Mouse (Mus musculus) adrenal gland, postnatal 4 days (tissue): ENCODE data around the gene Nkd2. TPM values are rescaled to one million over a fixed set of nuclear protein-coding genes. Genes with fewer than 3 reads are reported as not detected.

ENCODE experiments used
- DNase-seq, 2 experiments: peaks; one replicate each; pipeline ENCODE4 v3.0.0; 2021 to 2022; ENCODE audit warnings: low spot score in 2 of 2, mixed read lengths in 2 of 2
- total RNA-seq, 2 experiments: library from RNA; stranded (reverse); gene quantifications; 2 replicates each; pipeline ENCODE4 v1.2.3; 2021

The Nkd2 gene
- total RNA-seq, 2 experiments from 2014 or later: 5.0 to 5.6 TPM

DNA sequence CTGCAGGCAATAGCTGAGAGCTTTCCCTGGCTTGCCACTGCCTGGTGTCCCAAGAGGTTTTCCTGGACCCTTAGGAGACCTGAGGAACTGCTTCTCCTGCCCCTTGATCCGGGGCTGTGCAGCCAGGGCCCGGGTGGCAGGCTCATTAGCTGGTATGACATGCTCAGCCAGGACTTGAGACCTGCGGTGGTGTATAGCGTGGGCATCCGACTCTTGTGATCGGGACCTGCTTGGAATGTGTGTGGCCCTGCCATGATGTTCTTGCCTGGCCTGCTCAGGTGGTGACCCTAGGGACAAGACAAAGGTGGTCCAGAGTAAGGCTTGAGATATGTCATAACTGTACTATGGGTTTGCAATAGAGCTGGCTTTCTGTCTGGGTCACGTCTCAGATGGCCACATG, 26.2 kb downstream of the Nkd2 start:
- no peak for DNase-seq

DNA sequence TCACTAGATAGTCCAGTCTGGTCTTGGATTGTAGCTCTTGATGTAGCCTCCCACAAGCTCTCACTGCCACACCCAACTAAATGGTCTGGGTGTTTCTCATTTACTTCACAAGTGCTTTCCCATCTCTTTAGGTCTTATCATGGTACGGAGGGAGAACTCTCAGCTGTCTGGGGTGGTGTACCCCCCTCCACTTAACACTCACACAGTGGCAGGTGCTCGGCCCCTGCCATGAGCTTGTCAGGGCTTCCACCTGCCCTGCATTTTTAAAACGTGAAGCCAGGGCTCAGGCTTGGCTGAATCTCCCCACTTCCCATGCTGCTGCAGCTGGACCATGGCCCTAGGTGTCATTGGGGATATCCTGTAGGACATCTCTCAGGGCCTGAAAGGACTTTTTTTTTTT, 28.5 kb downstream of the Nkd2 start:
- no peak for DNase-seq

DNA sequence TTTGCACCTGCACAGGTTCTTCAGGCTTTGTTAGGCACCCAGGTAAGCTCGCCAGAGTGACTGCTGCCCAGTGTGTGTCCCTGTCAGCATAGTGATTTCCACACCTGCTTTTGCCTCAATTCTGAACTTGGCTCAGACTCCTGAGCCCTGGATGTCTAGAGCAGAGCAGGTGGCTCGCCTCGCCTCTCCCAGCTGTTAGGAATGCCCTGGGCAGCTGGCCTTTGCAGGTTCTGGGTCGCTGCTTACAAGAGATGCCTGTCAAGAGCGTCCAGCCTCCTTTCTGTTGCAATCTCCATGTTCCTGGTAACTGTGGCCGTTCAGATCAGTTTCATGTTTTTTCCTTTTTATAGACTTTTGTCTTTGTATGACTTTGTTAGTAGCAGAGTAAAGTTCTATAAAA, 31.1 kb downstream of the Nkd2 start:
- no peak for DNase-seq

DNA sequence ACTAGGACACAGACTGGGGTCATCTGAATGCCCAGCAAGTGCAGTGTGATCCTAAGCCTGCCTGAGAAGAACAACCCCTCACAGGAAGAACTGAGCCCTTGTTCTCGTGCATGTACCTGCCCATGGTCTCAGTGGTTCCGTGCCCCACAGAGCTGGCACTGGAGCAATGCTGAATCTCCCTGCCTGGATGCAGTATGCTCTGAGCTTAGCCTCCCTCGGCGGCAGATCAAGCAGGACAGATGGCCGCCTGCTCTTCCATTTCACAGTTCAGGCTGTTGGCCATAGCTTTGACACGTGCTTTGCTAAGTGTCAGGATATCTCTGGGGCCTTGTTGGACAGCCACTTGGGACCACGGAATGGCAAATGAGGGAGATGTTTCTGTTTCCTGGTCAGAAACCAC, 33.2 kb downstream of the Nkd2 start:
- DNase-seq: no peak

DNA sequence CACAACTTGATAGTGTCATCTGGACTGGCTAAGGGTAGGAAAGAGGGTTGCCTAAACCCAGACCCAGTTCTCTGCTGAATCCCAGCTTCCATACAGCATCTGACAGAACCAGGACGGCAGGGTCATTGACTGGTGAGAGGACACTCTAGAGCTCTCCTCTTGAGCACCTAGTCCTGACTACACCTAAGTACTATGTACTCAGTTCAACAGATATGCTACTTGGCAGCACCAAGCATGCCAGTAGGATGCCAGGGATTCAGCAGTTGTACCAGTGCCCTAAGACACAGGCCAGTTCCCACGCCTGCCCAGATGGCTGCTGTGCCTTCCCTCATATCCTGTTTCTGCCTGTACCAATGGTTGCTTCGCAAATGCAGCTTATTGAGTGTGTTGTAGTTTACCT, 34.5 kb downstream of the Nkd2 start:
- DNase-seq: no peak

DNA sequence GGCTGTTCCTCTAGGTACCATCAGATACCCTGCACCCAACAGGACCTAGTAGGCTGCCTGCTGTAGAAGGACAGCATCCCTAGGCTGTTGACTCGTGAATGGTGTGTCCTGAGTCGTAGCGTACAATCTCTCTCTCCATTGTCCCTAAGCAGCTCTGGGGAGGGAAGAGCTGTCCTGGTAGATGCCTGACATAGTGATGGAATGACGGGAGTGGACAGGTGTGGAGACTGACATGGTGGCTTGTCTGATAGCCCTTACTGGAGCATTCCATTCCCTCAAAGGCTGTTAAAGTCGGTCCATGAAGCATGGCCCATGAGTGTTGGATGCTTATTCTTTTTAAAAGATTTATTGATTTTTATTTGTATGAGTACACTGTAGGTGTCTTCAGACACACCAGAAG, 42.5 kb downstream of the Nkd2 start:
- DNase-seq: no peak

DNA sequence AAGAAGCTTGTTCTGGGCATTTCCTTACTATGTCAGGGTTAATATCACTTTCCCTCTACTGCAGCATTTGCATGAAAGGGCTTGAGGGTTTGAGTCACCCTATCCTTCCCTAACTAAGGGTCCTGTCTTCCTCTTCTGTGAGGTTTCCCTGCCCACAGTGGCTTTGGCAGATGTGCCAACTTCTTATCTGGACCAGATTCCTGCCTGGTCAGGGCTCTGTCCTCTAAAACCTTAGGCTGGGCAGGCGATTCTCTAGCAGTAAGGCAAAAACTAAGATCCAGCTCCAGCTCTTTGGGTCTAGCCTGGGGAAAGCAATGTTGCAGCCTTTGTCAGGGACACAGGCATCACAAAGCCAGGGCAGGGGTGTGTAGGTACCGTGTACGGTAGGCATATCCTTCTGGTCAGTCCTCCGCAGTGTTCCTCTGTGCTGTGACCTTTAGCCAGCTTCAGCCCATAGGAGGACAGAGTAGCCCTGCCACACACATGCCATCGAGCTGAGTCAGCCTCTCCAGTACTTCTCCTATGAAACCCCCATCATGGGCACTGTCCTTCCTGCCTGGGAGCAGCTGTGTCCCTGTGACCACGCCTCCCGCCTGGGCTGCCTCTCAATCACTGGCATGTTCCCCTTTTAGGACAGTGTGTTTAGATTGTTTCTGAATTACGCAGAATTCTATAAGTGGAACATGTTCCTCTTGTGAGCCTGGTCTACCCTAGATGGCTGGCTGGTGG, 43.8 kb downstream of the Nkd2 start:
- peak in 1 of 2 experiments; percentile 44 for DNase-seq

DNA sequence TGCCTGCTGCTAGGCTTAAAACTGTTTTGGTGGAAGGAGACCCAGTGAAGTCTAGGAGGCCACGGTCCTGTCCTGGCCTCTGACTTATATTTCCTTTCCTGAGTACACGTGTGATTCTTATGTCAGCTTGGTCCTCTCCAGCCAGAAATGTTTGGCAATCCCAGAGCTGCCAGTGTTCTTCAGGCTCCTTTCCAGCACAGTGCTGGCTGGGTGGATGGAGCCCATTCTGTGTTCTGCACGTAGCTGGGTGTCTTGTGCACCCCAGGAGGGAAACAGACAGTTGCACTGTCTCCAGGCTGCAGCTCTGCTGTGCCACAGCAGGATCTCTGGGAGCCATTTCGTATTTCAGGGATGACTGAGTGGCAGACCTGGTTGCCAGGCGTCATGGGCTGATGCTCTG, 48.3 kb downstream of the Nkd2 start:
- no peak for DNase-seq

DNA sequence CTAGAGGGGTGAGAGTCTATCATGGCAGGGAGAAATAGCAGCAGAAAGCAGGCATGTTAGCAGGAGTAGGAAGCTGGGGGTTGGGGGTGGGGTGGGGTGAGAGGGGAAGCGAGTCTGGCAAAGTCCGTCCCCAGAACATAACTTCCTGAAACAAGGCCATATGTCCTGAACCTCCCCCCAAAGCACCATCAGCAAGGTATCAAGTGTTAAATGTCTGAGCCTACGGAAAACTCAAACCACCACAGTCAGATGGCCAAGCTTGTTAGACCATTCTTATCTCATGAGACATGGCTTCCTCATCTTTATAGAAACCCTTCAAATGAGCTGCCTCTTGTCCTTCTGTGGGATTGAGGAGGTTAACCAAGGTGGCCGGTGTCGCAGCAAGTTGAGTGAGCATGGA, 54.3 kb downstream of the Nkd2 start:
- no peak for DNase-seq

DNA sequence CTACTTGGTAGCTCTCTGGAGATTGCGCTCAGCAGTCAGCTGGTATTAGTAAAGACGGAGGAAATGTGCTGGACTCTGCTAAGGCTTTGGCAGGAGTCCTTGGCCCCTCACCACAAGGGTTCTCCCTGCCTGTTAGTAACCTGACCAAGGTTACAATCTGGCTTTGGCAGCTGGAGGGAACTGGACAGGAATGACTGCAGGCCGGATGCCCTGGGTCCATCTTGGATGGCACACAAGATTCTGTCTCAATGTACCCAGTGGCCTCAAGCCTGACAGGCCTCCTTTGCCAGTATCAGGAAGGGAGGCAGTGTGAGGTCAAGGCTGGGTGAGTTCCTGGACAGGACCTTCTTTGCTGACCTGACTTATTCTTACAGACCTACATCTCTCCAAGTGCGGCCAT, 55.3 kb downstream of the Nkd2 start:
- DNase-seq: no peak

DNA sequence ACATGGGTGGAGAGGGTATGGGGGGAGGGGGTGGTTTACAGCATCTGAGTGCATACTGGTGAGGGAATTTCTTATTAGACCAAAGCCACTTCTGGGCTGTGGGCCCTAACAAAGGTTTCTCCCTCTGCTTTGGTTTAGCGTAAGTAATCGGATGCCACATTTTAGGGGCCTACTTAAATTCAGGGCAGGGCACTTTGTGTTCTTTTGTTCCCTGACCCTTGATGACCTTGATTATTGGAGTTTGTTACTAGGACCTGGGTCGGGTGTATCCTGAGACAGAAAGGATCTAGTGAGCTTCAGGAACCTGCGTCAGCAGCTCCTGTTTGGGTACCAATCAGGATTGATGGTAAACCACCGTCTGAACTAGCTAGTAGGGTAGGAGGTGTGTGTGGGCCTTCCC, 64.9 kb downstream of the Nkd2 start:
- DNase-seq: no peak

DNA sequence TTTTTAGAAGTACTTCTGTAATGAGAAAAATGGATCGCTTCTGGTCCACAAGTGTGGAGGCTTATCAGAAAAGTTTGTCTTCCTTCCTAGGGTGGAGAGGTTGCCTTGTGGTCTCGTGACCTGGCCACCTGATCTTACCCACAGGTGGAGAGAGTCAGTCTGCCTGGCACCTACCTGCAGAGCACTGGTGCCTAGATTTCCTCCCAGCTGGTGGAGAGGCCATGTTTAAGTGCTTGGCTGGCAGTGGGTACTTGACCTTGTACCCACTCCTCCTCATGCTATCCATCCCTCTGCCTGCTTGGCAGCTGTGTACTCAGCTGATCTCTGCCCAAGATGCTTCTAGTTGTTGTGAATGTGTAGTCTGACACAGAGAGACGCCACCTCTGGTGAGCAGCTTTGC, 69.9 kb downstream of the Nkd2 start:
- DNase-seq: no peak

DNA sequence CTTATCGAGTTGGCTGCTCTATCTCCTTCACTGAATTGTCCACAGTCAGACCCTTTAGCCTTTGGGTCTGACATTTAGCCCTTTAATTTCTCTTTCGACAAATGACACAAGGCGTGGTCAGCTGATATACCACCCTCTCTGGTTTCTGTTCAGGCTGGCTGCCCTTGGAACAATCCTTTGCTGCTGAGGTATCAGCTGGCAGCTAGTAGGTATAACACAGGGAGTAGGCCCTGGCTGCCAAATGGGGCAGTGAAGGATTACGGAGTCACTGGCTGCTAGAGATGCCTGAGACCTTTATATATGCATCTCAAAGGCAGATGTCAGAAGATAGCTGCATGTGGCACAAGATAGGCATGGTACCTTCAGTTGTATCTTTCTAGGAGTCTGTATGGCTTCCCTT, 71.6 kb downstream of the Nkd2 start:
- DNase-seq: no peak

DNA sequence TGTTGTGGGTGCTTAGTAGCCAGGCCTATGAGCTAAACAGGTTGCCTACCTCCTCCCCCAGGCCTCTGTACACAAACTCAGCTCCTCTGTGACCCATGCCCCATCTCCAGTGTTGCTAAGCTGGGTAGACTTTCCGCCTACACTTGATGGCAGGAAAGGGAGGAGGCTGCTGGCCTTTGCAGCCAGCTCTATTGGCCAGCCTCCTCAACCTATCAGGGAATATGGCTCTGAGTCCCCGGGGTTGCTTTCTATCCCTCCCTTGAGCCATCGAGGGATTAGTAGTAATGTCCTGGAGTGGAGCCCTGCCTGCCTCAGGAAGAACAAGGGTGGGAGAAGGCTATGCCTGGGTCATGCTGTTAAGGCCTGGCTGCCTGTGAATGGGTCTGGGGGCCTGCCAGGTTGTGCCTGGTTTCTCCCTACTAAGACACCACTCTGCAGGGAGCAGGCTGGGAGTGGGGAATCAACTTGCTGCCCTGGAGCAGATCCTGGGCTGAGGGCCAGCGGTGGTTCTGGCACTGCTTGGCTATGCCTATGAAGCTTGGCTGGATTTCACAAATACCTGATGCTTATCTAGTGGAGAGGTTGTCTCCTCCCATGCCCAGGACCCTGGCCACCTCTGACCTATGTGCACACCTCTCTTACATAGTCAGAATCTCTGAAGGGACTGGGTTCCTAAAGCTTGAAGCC, 73.8 kb downstream of the Nkd2 start:
- no peak for DNase-seq

DNA sequence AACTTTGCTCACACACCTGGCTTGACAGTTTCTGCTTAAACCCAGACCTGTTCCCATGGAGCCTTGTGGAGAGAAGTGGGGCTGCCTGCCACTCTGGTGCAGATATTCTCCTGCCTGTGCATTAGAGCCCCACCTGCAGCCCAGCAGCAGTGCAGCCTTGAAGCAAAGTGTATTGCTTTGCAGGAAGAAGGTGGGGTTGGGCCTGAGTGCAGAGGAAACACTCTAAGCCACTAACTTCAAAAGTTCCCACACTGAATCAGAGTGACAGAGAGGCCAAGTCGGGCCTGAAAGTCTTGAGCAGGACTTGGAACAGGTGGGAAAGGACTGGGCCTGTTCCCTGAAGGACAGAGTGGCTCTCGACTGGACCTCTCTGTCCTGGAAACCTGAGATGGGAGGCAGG, 74.8 kb downstream of the Nkd2 start:
- DNase-seq: no peak

DNA sequence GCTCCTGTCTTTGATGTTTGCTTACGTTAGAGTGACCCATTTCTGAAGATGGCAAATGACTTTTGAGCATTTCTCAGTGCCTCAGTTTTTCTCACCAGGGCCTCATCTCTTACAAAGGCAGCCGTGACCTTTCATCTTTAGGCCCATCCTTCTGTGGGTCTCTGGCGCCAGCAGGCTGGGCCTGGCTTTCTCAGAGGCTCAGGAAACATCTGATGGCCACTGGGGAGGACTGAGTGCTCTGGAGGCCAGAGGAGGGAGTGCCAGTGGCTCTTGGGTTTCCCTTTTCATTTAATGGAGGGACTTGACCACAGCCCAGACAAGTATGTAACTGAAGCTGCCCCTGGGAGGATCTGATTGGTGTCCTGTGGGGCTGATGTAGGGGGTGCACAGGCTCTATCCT, 76.3 kb downstream of the Nkd2 start:
- DNase-seq: no peak

DNA sequence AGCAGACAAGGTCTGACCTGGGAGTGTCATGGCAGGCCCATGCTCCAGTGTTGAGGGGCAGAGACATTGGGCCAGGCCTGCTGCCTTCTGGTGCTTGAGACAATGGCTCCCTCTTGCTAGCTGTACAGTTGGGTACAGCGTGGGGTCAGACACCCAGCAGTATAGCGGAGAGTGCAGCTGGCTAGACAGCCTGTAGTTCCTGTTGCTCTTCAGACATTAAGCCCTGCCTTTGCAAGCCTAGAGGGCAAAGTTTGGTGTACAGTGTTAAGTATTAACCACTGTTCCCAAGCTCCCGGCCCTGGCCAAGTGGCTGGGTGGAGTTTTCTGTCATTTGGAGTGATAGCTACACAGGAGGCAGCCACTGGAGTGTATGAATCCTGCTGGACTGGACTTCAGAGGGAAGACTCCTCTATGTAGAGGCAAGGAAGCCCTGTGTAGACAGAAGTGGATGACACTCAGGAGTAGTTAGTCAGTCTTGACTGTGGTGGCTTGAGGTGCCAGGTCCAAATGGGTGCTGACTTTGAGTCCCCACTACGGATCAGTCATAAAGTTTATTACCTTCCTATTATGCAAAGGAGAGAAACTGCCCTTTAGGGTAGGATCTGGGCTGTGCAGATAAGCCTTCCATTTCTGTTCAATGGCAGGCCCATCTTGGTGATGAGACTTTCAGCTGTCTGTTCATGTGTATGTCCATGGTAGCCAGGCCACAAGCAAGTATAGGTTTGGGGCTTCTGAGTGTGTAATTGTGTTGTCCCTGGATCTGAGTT, 77.3 kb downstream of the Nkd2 start:
- DNase-seq: no peak

Other genes starting within 250 kb of the Nkd2 start
- gene Clptm1l, start 243.6 kb downstream of the Nkd2 start, total RNA-seq: 100 to 1,000 TPM; 123 to 130 TPM
- 1 to 10 TPM; 9.3 to 9.7 TPM for gene Tert, start 220.7 kb downstream of the Nkd2 start, total RNA-seq
- gene Slc6a18, start 169.6 kb downstream of the Nkd2 start, total RNA-seq: 10 to 100 TPM in 1 of 2 experiments, under 1 TPM in 1; 0.45 to 11.0 TPM
- gene Slc6a19, start 142.8 kb downstream of the Nkd2 start, total RNA-seq: 1 to 10 TPM in 1 of 2 experiments, under 1 TPM in 1; 0.37 to 2.9 TPM
- 10 to 100 TPM; 43.2 to 44.1 TPM for gene Slc12a7, start 114.5 kb downstream of the Nkd2 start, total RNA-seq
- 1 to 10 TPM; 8.3 to 9.4 TPM for gene Trip13, start 90.2 kb upstream of the Nkd2 start, total RNA-seq
- gene Brd9, start 90.2 kb upstream of the Nkd2 start, total RNA-seq: 10 to 100 TPM; 56.2 to 56.6 TPM
- gene Zdhhc11, start 116.2 kb upstream of the Nkd2 start, total RNA-seq: not detected
- 1 to 10 TPM; 3.1 to 4.3 TPM for gene Tppp, start 161.8 kb upstream of the Nkd2 start, total RNA-seq
- gene Cep72, start 214.7 kb upstream of the Nkd2 start, total RNA-seq: 10 to 100 TPM in 1 of 2 experiments, 1 to 10 TPM in 1; 8.9 to 10.7 TPM